Mouse (Mus musculus): ENCODE results near the gene Hbq1b.

DNA sequence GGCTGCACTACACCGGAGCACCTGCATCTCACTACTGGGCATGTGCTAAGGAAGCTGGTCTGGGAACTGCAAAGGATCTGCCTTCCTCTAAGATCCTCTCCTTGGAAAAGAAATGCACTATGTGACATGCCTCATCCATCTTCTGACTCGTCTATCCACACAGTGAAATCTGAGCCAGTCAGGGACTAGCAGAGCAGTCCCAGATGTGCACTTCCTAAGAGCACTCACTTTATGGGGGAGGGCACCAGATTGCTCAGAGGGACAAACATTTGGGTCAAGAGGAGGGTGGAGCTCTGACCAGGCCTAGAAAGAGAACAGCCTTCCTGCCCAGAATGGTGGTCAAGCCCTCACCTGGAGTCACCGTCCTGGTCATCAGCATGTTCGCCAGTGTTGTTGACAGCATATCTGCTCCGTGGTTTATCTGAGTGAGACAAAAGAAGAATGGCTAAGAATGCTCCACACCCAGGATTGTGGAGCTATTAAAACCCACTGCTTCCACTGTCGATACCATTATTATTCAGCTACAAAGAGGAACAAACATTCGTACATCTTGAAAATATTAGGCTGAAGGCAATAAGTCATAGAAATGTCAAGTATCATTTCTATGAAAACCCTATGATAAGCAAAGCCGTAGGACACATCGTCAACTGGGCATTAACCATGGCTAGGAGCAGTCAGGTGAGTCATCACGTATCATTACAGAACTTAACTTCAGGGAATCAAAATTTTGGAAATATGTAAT lies 23.9 kb upstream of the Hbq1b start:
- TF ChIP-seq CTCF (IDR thresholded peaks at IDR 0.05; ENCODE audit: insufficient read depth, low read depth, low read length) (no peak), POLR2A (IDR thresholded peaks at IDR 0.05; ENCODE audit: insufficient read depth, low read depth, low read length) (no peak)

All from olfactory bulb, adult 2 months (tissue).